Mouse (Mus musculus): ENCODE measurements at regions not wholly inside any gene's neighbourhood (a gene's known extent, or its start where the extent isn't known, plus 50 kb on each side); places are given as distances from the start of the nearest gene placed in this dataset.

DNA sequence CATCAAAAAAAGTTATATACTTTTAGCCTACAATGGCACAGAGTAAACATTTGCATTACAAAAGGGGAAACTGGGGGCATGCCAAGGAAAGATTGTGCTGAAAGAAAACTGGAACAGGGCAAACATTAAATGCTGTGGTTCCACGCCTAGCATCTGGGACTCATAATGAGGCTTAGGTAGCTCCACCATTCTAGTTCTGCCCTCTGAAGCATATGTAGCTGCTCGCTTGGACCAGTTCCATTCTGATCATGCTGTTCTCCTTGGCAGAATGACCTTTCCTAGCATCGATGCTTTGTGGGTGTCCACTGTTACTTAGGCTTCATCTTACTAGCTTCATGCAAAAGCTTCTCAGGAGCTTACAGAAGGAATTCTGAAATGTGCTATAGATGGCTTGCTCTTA is 276.3 kb downstream of the C1d start:
- H3K4me3 ChIP-seq, result no peak overlapping the region
- H3K9ac ChIP-seq, result no peak overlapping the region
- no peak overlapping the region for H3K27ac ChIP-seq
- H3K9me3 ChIP-seq, result no peaks in the 10 kb centered on the region
- H3K4me2 ChIP-seq, result no peak overlapping the region
- no peaks in the 10 kb centered on the region for H3K36me3 ChIP-seq
- WGBS, result 55% methylated on average over 3 of the region's 3 CpGs
- ATAC-seq (ENCODE audit: insufficient number of reproducible peaks, low FRiP score, low TSS enrichment, low read depth), result no peak
- H3K27me3 ChIP-seq, result no peaks in the 10 kb centered on the region
- 0 out of 2 replicates have a peak, but pooled peaks cover 2% of the 10 kb centered on the region for H3K4me1 ChIP-seq

DNA sequence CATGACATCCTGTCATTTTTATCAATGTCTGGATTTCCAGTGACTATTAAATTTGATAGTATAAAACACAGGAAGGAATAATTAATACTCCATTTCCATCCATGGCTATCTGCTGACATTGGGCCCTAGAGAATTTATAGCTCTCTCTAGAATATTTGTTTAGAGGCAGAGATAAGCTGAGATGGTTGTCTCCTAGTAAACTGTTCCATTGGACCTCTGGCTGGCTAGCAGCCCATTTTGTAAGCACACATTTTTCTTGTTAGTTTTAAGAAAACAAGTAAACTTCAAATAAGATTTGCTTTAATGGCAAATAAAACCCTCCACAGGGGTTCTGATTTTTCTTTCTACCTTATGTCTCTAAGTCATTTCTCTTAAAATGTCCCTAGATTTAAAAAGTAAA is 288.9 kb downstream of the C1d start:
- Histone ChIP-seq H3K36me3 (no peaks in the 10 kb centered on the region), H3K27me3 (no peaks in the 10 kb centered on the region), H3K27ac (no peak overlapping the region), H3K9me3 (no peaks in the 10 kb centered on the region), H3K9ac (no peak overlapping the region), H3K4me2 (no peak overlapping the region), H3K4me1 (0 out of 2 replicates have a peak, but pooled peaks cover 2% of the 10 kb centered on the region), H3K4me3 (no peak overlapping the region)
- ATAC-seq (ENCODE audit: insufficient number of reproducible peaks, low FRiP score, low TSS enrichment, low read depth), result no peak

DNA sequence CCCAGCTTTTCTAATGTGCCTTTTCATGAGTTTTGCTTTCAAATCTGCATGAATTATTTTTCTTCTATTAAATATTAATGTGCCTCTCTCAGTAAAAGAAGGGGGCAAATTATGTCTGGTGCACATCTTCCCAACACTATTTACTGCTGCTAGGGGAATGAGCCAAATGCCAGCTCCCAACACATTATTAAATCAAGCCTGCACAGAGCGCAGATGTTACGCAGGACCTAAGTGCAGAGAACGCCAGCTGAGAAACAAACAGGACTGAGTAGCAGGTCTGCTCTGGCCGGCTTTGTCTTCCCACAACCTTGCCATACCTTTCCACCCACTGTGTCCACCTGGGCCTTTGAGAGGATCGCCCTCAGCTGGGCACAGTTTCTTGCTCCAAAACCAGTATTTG is 291.8 kb downstream of the C1d start:
- Histone ChIP-seq H3K4me3 (no peak overlapping the region), H3K4me2 (no peak overlapping the region), H3K27me3 (no peaks in the 10 kb centered on the region), H3K9me3 (no peaks in the 10 kb centered on the region), H3K27ac (no peak overlapping the region), H3K9ac (no peak overlapping the region), H3K4me1 (0 out of 2 replicates have a peak, but pooled peaks cover 2% of the 10 kb centered on the region), H3K36me3 (no peaks in the 10 kb centered on the region)
- ATAC-seq (ENCODE audit: insufficient number of reproducible peaks, low FRiP score, low TSS enrichment, low read depth), result no peak
- WGBS, result 53% methylated on average over 5 of the region's 5 CpGs

DNA sequence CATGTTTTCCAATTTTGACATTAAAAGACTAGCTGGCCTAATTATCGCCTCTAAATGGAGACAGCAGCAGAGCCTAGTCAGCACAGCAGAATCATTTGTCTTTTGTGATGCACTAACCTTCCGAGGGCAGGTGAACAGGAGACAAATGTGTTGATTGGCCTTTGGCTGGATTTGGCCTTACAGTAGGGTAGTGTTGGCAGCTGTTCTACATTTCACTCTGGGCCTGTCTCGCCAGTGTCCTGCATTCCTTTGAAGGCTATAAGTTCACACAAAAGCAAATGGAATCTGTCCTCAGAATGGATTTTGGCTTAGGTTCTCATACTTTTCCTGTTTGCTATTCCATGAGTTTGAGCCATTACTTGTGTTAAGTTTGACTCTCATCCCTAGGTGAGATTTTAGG is 297.9 kb downstream of the C1d start:
- 36% methylated on average over 3 of the region's 3 CpGs for WGBS
- Histone ChIP-seq H3K9me3 (no peaks in the 10 kb centered on the region), H3K4me1 (no peaks in the 10 kb centered on the region), H3K27ac (no peak overlapping the region), H3K27me3 (no peaks in the 10 kb centered on the region), H3K4me2 (no peak overlapping the region), H3K4me3 (no peak overlapping the region), H3K9ac (no peak overlapping the region), H3K36me3 (no peaks in the 10 kb centered on the region)
- ATAC-seq (ENCODE audit: insufficient number of reproducible peaks, low FRiP score, low TSS enrichment, low read depth), result no peak

DNA sequence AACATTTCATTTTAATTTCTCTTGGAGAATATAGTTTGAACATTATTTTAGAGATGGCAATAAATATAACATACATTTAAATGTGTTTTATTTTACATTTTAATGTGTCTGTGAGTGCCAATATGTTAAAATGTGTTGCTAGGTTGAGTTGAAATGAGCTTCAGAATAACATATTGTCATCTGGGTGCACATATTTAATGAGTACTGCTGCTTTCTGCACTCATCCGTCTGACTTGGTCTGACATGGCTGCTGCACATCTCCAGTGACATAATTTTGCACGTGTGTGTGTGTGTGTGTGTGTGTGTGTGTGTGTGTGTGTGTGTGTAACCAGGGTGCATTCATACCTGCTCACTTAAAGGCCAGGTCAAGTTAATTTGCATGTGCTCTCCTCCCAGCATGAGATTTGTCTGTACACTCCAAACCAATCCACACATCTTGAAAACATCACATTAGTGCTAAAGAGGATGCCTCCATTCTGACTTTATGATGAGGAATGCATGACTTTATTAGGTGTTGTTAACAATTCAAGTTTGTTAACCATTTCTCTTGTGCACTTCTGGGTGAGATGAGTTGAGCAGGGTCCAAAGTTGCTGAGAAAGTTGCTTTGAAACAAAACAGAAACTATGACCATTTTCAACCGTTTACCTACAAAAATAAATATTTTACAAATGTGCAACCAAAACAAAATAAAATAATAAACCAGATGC is 334.6 kb downstream of the C1d start:
- 51% methylated on average over 3 of the region's 3 CpGs for WGBS
- ATAC-seq (ENCODE audit: insufficient number of reproducible peaks, low FRiP score, low TSS enrichment, low read depth), result no peak
- no peaks in the 10 kb centered on the region for H3K9me3 ChIP-seq
- no peak overlapping the region for H3K9ac ChIP-seq
- H3K27ac ChIP-seq, result no peak overlapping the region
- no peaks in the 10 kb centered on the region for H3K36me3 ChIP-seq
- H3K27me3 ChIP-seq, result no peaks in the 10 kb centered on the region
- H3K4me3 ChIP-seq, result no peak overlapping the region
- no peak overlapping the region for H3K4me2 ChIP-seq
- no peaks in the 10 kb centered on the region for H3K4me1 ChIP-seq

DNA sequence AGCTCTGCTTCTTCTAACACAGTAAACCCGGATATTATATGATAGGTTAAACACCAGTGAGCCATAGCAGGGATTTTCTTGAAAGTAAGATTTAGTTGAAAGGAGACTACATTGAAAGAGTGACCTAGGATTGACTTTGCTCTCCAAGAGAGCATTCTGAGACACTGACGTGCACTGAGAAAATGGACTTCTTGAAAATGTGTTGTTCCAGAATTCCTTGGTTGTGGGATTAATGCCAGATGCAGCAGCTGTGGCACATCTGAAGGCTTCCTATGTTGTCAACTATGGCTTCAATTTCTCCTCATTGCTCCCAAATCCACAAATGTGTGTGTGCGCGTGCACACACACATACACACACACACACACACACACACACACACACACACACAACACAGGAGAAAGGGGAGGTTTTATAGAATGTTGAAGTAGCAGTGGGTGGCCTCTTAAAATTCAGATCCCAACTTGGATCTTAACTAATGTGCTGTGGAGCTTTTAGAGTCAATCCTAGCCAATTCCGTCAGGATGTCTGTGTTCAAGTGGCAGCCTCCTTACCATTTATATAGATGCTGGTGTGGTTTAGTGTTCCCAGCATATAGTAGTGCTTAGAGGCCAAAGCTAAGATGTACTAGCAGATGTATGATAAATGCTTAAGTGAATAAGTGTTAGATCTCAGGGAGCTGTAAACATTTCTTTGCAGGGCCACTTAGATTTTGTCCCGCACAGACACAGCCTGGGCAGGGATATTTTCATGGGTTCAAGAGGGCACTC is 346.5 kb downstream of the C1d start:
- Histone ChIP-seq H3K4me1 (0 out of 2 replicates have a peak, but pooled peaks cover 6% of the 10 kb centered on the region), H3K36me3 (no peaks in the 10 kb centered on the region), H3K27ac (no peak overlapping the region), H3K27me3 (no peaks in the 10 kb centered on the region), H3K9me3 (no peaks in the 10 kb centered on the region), H3K4me2 (no peak overlapping the region), H3K4me3 (no peak overlapping the region), H3K9ac (no peak overlapping the region)
- 35% methylated on average over 6 of the region's 6 CpGs for WGBS
- no peak for ATAC-seq (ENCODE audit: insufficient number of reproducible peaks, low FRiP score, low TSS enrichment, low read depth)

DNA sequence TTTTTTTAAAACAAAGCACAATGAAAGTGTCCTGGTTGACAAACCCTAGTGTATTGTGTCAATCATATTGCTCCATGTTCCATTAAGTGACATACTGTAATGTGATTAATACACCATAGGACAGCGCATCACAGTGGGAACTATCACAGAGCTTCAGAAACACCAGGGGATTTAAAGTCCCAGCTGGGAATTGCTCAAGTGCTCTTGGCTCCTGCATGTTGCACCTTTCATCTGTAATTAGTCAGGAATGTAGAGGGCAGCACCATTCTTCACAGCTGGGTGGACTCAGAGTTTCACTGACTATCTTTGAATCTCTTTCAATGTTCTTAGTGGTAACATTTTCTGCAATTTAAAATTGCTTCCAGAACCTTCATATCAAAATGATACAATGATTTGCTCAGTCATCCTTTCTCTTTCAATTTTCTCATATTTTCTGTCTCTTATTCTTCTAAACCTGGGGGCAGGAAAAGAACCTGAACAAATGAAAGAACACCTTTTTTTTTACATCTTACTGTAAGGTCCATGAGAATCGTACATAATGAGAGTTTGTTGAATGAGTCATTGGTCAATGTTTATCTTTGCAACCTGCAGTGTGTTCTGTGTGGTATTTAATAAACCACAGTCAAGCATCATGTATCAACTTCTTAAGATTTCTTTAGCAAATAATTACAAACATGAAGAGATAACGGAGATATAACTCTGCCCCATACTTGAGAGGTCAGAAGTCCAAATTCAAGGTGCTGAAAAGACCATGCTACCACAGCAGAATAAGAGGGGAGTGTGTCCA is 333.0 kb downstream of the Etaa1 start:
- 73% methylated on average over 3 of the region's 3 CpGs for WGBS
- Histone ChIP-seq H3K9ac (no peak overlapping the region), H3K9me3 (no peaks in the 10 kb centered on the region), H3K4me3 (no peak overlapping the region), H3K36me3 (no peaks in the 10 kb centered on the region), H3K4me2 (no peak overlapping the region), H3K27ac (no peak overlapping the region), H3K27me3 (no peaks in the 10 kb centered on the region), H3K4me1 (no peaks in the 10 kb centered on the region)
- no peak for ATAC-seq (ENCODE audit: insufficient number of reproducible peaks, low FRiP score, low TSS enrichment, low read depth)

DNA sequence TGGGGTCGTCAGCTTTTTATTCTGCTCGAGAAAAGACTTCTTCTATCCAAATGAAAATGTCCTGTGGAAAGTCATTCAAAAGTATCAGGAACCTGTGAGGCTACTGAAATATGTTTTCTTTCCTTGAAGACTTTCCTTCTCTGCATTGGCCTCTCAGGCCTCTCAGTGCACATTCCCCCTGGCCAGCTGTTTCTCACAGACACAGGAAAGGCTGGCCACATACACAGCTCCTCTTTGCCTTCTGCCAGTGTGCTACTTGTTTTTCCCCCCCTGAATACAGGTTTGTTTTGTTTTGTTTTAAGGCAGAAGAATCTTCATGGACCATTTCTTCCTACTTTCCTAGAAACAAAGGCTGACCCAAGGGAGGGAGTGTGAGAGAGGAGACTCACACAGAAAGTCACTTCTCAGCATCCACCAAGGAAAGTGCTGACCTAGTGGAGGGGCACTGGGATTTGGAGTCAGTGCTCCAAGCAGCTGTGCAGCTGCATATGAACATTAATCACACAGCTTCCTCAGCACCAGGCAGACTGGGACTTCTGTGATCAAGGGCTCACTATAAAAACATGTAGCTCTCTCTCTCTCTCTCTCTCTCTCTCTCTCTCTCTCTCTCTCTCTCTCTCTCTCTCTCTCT is 324.0 kb downstream of the Etaa1 start:
- H3K27me3 ChIP-seq, result no peaks in the 10 kb centered on the region
- ATAC-seq (ENCODE audit: insufficient number of reproducible peaks, low FRiP score, low TSS enrichment, low read depth), result no peak
- WGBS, result 58% methylated on average over 2 of the region's 2 CpGs
- H3K9me3 ChIP-seq, result no peaks in the 10 kb centered on the region
- no peak overlapping the region for H3K4me3 ChIP-seq
- no peaks in the 10 kb centered on the region for H3K4me1 ChIP-seq
- H3K9ac ChIP-seq, result no peak overlapping the region
- no peak overlapping the region for H3K4me2 ChIP-seq
- no peak overlapping the region for H3K27ac ChIP-seq
- H3K36me3 ChIP-seq, result no peaks in the 10 kb centered on the region

DNA sequence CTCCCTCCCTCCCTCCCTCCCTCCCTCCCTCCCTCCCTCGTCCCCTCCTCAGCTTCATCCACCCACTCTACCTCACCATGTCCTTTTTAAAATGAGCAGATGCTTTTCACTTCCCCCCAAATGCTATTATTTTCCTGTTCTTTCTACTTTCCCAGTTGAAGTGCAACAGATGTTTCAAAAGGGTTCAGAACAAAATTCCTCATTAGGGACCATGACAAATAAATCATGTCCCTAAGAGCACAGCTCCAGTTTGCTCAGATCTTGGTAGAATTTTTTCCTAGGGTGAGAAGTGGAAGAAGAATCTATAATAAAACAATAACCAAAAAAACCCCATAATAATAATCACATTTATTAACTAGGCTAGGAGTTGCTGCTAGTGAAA is 323.5 kb downstream of the Etaa1 start:
- no peaks in the 10 kb centered on the region for H3K4me1 ChIP-seq
- H3K36me3 ChIP-seq, result no peaks in the 10 kb centered on the region
- H3K27ac ChIP-seq, result no peak overlapping the region
- ATAC-seq (ENCODE audit: insufficient number of reproducible peaks, low FRiP score, low TSS enrichment, low read depth), result no peak
- H3K4me3 ChIP-seq, result no peak overlapping the region
- H3K4me2 ChIP-seq, result no peak overlapping the region
- H3K9me3 ChIP-seq, result no peaks in the 10 kb centered on the region
- 0% methylated on average over 1 of the region's 1 CpGs for WGBS
- H3K27me3 ChIP-seq, result no peaks in the 10 kb centered on the region
- no peak overlapping the region for H3K9ac ChIP-seq

DNA sequence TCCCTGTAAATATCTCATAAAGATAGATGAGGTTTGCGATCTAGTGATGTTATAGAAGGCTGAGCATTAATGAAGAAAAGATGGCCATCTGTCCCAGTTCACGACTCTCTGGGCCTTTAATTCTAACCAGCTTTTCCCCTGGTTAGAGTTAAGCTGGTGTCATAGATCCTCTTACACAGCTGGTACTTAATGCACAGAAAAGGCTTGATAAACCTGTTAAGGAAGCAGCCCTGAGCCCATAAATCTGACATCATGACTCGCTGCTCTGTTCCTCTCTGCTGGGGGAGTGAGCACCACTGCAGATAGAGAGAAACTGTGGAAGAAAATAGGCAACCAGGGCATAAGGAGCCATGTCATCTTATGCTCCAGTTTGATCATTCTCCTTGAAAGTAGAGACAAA is 316.5 kb downstream of the Etaa1 start:
- H3K27ac ChIP-seq, result no peak overlapping the region
- H3K9me3 ChIP-seq, result no peaks in the 10 kb centered on the region
- no peak for ATAC-seq (ENCODE audit: insufficient number of reproducible peaks, low FRiP score, low TSS enrichment, low read depth)
- H3K9ac ChIP-seq, result no peak overlapping the region
- H3K4me3 ChIP-seq, result no peak overlapping the region
- no peaks in the 10 kb centered on the region for H3K4me1 ChIP-seq
- no peak overlapping the region for H3K4me2 ChIP-seq
- no peaks in the 10 kb centered on the region for H3K27me3 ChIP-seq
- no peaks in the 10 kb centered on the region for H3K36me3 ChIP-seq
- 20% methylated on average over 3 of the region's 3 CpGs for WGBS

DNA sequence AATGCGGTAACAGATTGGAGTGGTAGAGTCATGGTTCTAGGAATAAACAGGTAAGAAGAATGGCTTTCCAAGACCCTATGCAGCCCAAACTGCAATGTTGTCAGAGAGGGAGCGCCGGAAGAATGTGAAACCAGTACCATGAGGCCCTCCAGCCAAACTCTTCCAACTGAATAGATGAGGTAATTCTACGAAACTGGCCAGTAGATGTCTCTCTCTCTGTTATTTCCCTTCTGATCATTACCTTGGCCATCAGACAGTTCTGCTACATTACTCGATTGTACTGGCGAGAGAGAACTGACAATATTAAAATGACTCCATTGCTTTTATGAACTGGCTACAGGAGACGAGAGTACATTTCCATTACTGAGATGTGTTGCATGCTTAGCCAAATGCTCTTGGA is 313.8 kb downstream of the Etaa1 start:
- no peak overlapping the region for H3K4me3 ChIP-seq
- no peak for ATAC-seq (ENCODE audit: insufficient number of reproducible peaks, low FRiP score, low TSS enrichment, low read depth)
- H3K36me3 ChIP-seq, result no peaks in the 10 kb centered on the region
- H3K4me1 ChIP-seq, result no peaks in the 10 kb centered on the region
- H3K27ac ChIP-seq, result no peak overlapping the region
- H3K9ac ChIP-seq, result no peak overlapping the region
- H3K4me2 ChIP-seq, result no peak overlapping the region
- no peaks in the 10 kb centered on the region for H3K27me3 ChIP-seq
- H3K9me3 ChIP-seq, result no peaks in the 10 kb centered on the region
- 68% methylated on average over 7 of the region's 7 CpGs for WGBS

DNA sequence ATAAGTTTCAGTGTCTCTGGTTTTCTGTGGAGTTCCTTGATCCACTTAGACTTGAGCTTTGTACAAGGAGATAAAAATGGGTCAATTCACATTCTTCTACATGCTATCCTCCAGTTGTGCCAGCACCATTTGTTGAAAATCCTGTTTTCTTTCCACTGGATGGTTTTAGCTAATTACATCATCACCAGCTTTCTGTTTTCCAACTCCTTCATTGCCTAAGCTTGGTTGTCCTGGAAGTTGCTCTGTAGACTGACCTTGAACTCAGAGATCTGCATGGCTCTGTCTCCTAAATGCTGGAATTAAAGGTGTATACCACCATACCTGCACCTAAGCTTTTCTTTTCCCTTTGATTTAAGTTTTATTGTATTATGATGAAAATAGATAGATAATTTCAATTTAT is 306.2 kb downstream of the Etaa1 start:
- no peak for ATAC-seq (ENCODE audit: insufficient number of reproducible peaks, low FRiP score, low TSS enrichment, low read depth)
- no peaks in the 10 kb centered on the region for H3K36me3 ChIP-seq
- no peaks in the 10 kb centered on the region for H3K27me3 ChIP-seq
- no peak overlapping the region for H3K9ac ChIP-seq
- H3K4me2 ChIP-seq, result no peak overlapping the region
- no peak overlapping the region for H3K27ac ChIP-seq
- H3K4me1 ChIP-seq, result no peaks in the 10 kb centered on the region
- no peak overlapping the region for H3K4me3 ChIP-seq
- H3K9me3 ChIP-seq, result no peaks in the 10 kb centered on the region
